Mouse (Mus musculus): ENCODE results near the gene Kif27.
"Not testable (repeated sequence)": the region's sequence is repeated elsewhere in the genome, so short reads cannot be mapped to it uniquely, and the experiment has no call there.

The Kif27 gene

GRCm38 (mm10) chr13:58358629-58359303 lies at the start of gene Kif27:
TSS of gene Kif27 (minus strand) at chr13:58359122.
- peak; percentile 69 for DNase-seq (ENCODE audit: low read depth)

- DNase-seq (ENCODE audit: low read depth): peak; percentile 5
These were observed 44.3 kb upstream of the Kif27 start, which contains the start of gene Hnrnpk for GRCm38 (mm10) chr13:58403243-58403642. TSS of gene Hnrnpk (minus strand) at chr13:58403343.

GRCm38 (mm10) chr13:58402744-58403110 lies 43.8 kb upstream of the Kif27 start:
- no peak for DNase-seq (ENCODE audit: low read depth)

GRCm38 (mm10) chr13:58402003-58402743 lies 43.3 kb upstream of the Kif27 start, which contains the start of gene Rmi1:
TSS of gene Rmi1 (plus strand) at chr13:58402248.
- peak; percentile 98 for DNase-seq (ENCODE audit: low read depth)

DNA sequence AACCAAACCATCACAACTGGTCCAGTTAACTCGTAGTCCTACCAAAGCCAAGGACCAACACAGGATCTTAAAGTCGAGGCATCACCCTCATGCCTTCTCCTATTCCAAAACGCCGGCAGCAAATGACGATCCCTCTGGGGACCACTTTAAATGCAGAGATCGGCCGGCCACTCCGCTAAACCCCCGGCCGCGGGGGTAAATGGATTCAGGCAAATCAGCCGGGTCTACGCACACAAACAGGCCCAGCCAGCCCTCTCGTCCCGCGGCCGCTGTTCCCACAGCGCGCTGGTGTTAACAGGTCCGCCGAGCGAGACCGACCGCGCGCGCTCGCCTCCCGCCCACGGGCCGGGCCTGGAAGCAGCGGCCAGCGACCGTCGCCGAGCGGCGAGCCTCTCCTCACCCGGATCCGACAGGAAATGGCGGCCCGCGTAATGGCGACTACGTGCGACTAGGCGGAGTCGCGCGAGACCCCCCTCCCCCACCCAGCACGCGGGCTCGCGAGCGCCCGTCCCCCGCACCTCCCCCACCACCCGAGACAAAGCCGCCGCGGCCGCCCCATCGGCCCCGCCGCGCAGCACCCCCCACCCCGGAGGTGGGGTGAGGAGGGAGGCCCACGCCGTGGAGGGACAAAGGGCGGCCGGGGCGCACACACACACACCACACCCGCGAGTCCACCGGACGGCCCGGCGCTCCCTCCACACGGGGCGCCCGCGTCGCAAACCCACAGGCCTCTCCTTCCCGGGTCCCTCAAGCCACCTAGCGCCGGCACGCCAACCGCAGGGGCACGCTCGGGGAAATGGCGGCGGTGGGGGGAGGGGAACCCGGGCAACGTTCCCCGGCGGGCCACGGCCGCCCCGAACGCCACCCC lies 42.4 kb upstream of the Kif27 start:
- DNase-seq (ENCODE audit: low read depth): peak; percentile 85

- peak; percentile 39 for DNase-seq (ENCODE audit: low read depth)
These were observed 41.7 kb upstream of the Kif27 start for GRCm38 (mm10) chr13:58400576-58400975.

DNA sequence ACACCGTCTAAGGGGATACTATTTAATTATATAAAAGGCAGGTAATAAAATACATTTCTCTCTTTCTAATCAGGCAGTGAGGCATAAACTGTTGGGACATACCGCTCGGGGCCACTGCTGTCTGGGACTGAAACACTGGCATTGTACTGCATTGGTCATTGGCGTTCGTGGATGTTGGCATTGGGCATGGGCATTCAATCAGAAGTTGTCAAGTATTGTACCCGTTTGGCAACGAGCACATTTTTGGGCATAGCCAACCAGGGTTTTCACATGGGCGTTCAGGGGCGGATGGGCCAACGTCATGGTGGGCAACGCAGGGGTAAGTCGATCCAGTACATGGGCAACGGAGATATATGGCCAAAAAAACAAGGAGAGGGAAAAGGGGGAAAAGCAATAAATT lies 38.7 kb upstream of the Kif27 start:
- no peak for DNase-seq (ENCODE audit: low read depth)

DNA sequence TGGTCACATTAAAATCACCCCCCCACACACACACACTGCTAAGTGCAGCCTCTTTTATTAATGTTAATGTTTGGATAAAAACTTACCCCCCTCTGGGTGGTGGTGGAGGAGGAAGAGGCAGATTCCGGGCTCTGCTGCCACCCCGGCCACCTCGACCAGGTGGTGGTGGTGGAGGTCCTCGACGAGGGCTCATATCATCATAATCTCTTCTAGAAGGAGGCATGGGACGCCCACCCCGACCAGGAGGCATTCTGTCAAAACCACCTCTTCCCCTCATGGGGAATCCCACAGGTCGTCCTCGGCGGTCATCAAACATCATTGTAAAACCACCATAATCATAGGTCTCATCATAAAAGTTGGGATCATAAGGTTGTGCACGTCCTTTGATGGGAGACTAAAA lies 35.5 kb upstream of the Kif27 start:
- DNase-seq (ENCODE audit: low read depth): not testable (repeated sequence)

DNA sequence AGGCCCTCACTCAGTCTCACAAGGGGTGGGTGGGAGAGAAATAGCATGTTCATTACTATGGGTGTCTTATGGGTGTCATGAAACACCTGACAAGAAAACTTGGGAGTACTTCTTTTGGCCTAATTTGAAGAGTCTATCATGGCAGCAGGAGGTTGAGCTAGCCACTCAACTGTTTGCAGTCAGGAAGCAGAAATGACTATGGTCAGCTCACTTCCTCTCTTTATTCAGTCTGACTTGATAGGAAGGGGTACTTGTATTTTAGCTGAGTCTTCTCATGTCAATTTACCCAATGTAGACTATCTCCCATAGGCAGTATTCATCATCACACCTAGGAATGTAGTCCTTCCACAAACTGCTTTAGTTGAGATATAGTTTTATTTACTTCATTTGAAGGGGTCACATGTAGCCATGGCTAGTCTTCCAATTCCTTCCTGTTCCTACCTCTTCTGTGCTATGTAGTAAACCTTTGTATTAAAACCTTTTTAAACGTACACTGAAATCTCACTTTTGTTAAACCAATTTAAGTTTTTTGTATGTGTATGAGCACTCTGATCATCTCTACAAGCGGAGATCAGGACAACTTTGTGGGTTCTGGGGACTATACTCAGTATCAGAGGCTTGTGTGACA lies 30.5 kb upstream of the Kif27 start:
- peak; percentile 12 for DNase-seq (ENCODE audit: low read depth)

GRCm38 (mm10) chr13:58388379-58388778 lies 29.5 kb upstream of the Kif27 start:
- DNase-seq (ENCODE audit: low read depth): no peak

GRCm38 (mm10) chr13:58387948-58388347 lies 29.0 kb upstream of the Kif27 start:
- peak; percentile 73 for DNase-seq (ENCODE audit: low read depth)

GRCm38 (mm10) chr13:58385547-58385920 lies 26.6 kb upstream of the Kif27 start:
- DNase-seq (ENCODE audit: low read depth): no peak

- no peak for DNase-seq (ENCODE audit: low read depth)
These were observed 26.0 kb upstream of the Kif27 start, which contains the start of gene 2210016F16Rik for GRCm38 (mm10) chr13:58384779-58385546. TSS of gene 2210016F16Rik (minus strand) at chr13:58385225.

DNA sequence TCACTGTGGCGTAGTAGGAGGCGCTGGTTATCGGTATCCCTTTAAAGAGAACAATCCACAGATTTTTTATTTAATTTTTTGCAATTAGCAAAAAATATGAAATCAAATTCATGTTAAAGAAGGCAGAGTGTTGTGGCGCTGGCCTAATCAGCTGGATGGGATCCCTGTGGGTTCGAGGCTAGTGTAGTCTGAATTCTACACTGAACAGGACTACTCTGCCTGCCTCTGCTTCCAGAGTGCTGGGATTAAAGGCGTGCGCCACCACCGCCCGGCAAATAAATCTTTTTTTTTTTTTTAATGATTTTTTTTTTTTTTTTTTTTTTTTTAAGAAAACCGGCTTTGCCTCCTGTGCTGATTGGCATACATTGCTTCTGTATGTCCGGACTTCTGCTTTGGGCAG lies 25.4 kb upstream of the Kif27 start:
- no peak for DNase-seq (ENCODE audit: low read depth)

DNA sequence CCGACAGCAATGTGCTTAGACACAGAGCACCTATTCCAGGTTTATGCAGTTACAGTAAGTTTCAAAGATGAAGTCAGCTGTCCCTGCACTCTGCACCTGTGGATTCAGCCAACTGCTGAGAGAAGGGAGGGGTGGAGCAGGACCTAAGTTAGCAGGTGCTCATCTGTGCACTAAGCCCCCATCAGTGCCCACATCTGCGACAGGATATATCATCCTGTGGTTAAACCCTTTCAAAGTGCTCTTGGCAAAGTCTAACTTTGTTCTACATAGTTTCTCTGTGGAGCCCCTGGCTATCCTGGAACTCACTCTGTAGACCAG lies 14.2 kb upstream of the Kif27 start:
- no peak for DNase-seq (ENCODE audit: low read depth)

DNA sequence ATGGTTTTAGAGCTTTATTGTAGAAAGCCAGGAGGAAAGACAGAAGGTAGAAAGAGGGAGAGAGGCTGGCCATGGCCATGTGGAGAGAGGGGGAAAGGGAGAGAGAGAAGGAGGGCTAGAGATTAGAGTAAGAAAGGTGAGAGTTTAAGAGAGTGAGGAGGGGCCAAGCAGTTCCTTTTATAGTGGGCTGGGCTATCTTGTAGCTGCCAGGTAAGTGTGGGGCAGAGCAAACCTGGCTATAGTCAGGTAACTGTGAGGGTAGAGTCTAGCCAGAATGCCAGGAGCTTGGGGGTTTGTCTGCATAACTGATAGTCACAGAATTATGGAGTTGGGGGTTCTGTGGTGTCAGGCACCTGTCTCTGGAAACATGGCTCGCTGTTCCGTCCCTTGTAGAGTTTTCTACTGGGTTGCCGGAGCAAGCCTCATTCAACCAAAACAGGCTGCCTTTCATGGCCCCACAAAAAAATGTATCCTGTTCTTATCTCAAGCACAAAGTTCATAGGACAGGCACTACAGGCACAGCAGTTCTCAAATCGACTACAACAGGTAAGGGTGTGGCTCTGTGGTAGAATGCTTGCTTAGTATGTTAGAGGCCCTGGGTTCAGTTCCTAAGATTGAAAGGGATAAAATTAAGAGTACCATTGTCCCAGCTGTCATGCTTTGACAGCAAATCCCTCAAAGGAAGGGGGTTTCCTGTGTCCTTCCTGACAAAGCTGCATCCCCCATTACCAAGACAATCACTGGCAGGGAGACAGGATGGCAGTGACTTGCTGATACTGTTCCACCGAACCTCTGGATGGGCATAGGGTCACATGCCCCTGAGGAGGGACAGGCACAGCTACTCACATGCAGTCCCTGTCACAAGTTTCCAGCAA lies 13.6 kb upstream of the Kif27 start:
- DNase-seq (ENCODE audit: low read depth): no peak

- no peak for DNase-seq (ENCODE audit: low read depth)
These were observed 9.9 kb upstream of the Kif27 start for GRCm38 (mm10) chr13:58368835-58369234.

DNA sequence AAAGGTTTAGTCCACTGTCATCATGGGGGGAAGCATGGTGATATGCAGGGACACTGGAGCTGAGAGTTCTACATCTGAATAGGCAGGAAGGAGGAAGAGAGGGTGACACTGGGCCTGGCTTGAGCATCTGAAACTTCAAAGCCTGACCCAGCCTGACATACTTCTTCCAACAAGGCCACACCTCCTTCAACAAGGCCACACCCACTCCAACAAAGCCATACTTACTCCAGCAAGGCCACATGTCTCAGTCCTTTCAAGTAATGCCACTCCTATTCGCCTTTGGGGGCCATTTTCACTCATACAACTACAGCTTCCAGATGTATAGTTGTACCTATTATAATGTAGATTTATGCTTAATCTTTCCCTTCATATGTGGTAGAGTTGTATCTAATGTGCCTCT lies 8.7 kb upstream of the Kif27 start:
- DNase-seq (ENCODE audit: low read depth): no peak

- DNase-seq (ENCODE audit: low read depth): no peak
These were observed 7.5 kb upstream of the Kif27 start for GRCm38 (mm10) chr13:58366373-58366772.

DNA sequence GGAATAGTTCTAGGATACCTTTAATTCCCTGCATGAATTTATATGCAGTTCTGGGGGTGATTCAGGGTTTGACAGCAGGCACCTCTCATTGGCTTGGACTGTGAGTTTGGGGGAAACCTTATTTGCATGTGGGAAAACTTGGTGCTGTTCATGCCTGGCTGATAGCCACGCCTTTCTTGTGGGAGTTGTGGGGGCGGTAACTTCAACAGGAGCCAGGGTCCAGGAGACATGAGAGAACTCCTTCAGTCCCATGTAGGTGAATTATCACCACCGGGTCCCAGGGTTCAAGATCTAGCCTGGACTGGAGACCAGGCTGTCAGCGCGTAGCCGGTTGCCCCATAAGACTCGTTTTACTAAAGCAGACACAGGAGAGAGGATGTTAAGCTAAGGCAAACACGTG lies 6.3 kb upstream of the Kif27 start:
- DNase-seq (ENCODE audit: low read depth): not testable (repeated sequence)
